ENCODE assay signal across 22 mouse cellular contexts in genomic region chr2:38939047-38939446, GRCm38 (mm10). TPM values are rescaled to one million over a fixed set of nuclear protein-coding genes. Genes with fewer than 3 reads are reported as not detected.
DNase-seq lines count a peak whose midpoint lies in the region; ATAC-seq and TF ChIP-seq lines count a peak whose summit lies in the region.
"Had no signal": no experiment of that assay in that cellular context is flagged by ENCODE, and none has a peak within 500 bp of the region (broad histone marks: within the 10 kb centered on the region; RNA-seq: fewer than 3 reads in every experiment).

No protein-coding gene starts in this region.

- no peak overlapping the region for H3K4me2 ChIP-seq in liver, embryonic 14.5 days (ENCODE audit: low read depth)
- H3K4me2 ChIP-seq: embryonic facial prominence, embryonic 12.5 days; heart, embryonic 12.5 days; intestine, embryonic 15.5 days; limb, embryonic 12.5 days; neural tube, embryonic 13.5 days; stomach, embryonic 15.5 days had no signal

- no peak overlapping the region for H3K9ac ChIP-seq in liver, embryonic 14.5 days (replicated peaks)
- H3K9ac ChIP-seq: embryonic facial prominence, embryonic 12.5 days; heart, embryonic 12.5 days; intestine, embryonic 15.5 days; limb, embryonic 12.5 days; neural tube, embryonic 13.5 days; stomach, embryonic 15.5 days had no signal

- H3K4me3 ChIP-seq in gastrocnemius, adult 2 months: no peak overlapping the region
- H3K4me3 ChIP-seq in liver, embryonic 14.5 days (ENCODE audit: insufficient read depth in 1 of 2, low read depth in 2 of 2, low read length in 2 of 2): no peak overlapping the region
- H3K4me3 ChIP-seq: embryonic facial prominence, embryonic 12.5 days; heart, embryonic 12.5 days; hindbrain, embryonic 10.5 days; intestine, embryonic 15.5 days; limb, embryonic 12.5 days; neural tube, embryonic 13.5 days; stomach, embryonic 15.5 days had no signal

- no peaks in the 10 kb centered on the region for H3K9me3 ChIP-seq in liver, embryonic 14.5 days (ENCODE audit: control insufficient read depth, low read length)
- H3K9me3 ChIP-seq: embryonic facial prominence, embryonic 12.5 days; heart, embryonic 12.5 days; hindbrain, embryonic 10.5 days; intestine, embryonic 15.5 days; limb, embryonic 12.5 days; neural tube, embryonic 13.5 days; stomach, embryonic 15.5 days had no signal

- H3K36me3 ChIP-seq in liver, embryonic 14.5 days (replicated peaks; ENCODE audit: control insufficient read depth, insufficient read depth, low read depth): no peaks in the 10 kb centered on the region
- H3K36me3 ChIP-seq: embryonic facial prominence, embryonic 12.5 days; heart, embryonic 12.5 days; hindbrain, embryonic 10.5 days; intestine, embryonic 15.5 days; limb, embryonic 12.5 days; neural tube, embryonic 13.5 days; stomach, embryonic 15.5 days had no signal

- 44% methylated on average over 2 of the region's 2 CpGs for WGBS in liver, embryonic 14.5 days (ENCODE audit: insufficient replicate concordance)

- ATAC-seq in liver, embryonic 14.5 days (ENCODE audit: insufficient read depth): no peak
- ATAC-seq: intestine, embryonic 15.5 days; midbrain, embryonic 16.5 days had no signal

- no peak for TF ChIP-seq EP300 in liver, embryonic 14.5 days (IDR thresholded peaks at IDR 0.05; ENCODE audit: low read depth)

- H3K27me3 ChIP-seq in liver, embryonic 14.5 days (ENCODE audit: control insufficient read depth, insufficient read depth, low read length): no peaks in the 10 kb centered on the region
- H3K27me3 ChIP-seq: embryonic facial prominence, embryonic 12.5 days; heart, embryonic 12.5 days; intestine, embryonic 15.5 days; limb, embryonic 12.5 days; neural tube, embryonic 13.5 days; stomach, embryonic 15.5 days had no signal

- peaks cover 0 to 4% of the 10 kb centered on the region in 2 experiments; a peak in 1 of 4 replicates for H3K4me1 ChIP-seq in liver, embryonic 14.5 days (replicated peaks; ENCODE audit: control insufficient read depth in 2 of 2, insufficient read depth in 2 of 2, low read length in 1 of 2)
- H3K4me1 ChIP-seq: intestine, embryonic 15.5 days had no signal

- H3K27ac ChIP-seq in gastrocnemius, adult 2 months: no peak overlapping the region
- H3K27ac ChIP-seq in liver, embryonic 14.5 days: no peak overlapping the region
- H3K27ac ChIP-seq: embryonic facial prominence, embryonic 12.5 days; hindbrain, embryonic 10.5 days; intestine, embryonic 15.5 days; limb, embryonic 12.5 days; macrophage; neural tube, embryonic 13.5 days; stomach, embryonic 15.5 days had no signal

- intact Hi-C loops in gastrocnemius, adult 2 months (cut with DNase I): no loop called here
- intact Hi-C loops in gastrocnemius, postnatal 36 days (cut with DNase I): no loop called here

- no peak for DNase-seq in gastrocnemius, adult 2 months
- no peak for DNase-seq in gastrocnemius, postnatal 36 days
- DNase-seq in liver, embryonic 14.5 days (ENCODE audit: low read depth in 3 of 3, low spot score in 3 of 3): no peak
- DNase-seq in liver: no peak
- DNase-seq in ES-CJ7 (ENCODE audit: low read depth, low spot score): peak; percentile 42
- DNase-seq in naive thymus-derived CD4-positive, alpha-beta T cell, adult 2 months (ENCODE audit: low read depth): peak; percentile 20
- DNase-seq in cerebellum, adult 18-20 months: no peak
- no peak for DNase-seq in embryo, embryonic 10 days (ENCODE audit: low spot score)
- DNase-seq: cerebellum, postnatal 36 days; gastrocnemius, postnatal 14 days; kidney, postnatal 36 days; lung, adult 18-20 months; thymus, postnatal 4 days had no signal

- TF ChIP-seq CTCF in gastrocnemius, adult 2 months (IDR thresholded peaks at IDR 0.05): peak; percentile 39; the same call in 1 of the 2 replicates
- peak; percentile 38 for TF ChIP-seq CTCF in liver, embryonic 14.5 days (IDR thresholded peaks at IDR 0.05; ENCODE audit: low read depth)

RNA-seq across cellular contexts. Expression of gene Olfml2a, which starts 7.3 kb away (rescaled TPM):
- 1 to 10 TPM; 4.2 to 6.6 TPM for total RNA-seq in gastrocnemius, adult 2 months (2021)
- 1 to 10 TPM; 5.3 to 6.1 TPM for total RNA-seq in gastrocnemius, postnatal 36 days (2021)
- 0.02 and 0.07 TPM in 2 replicates for polyA plus RNA-seq in liver, embryonic 14.5 days (2012; rRNA removed)
- polyA plus RNA-seq in liver, embryonic 14.5 days (2014; fragmentation: Nextera tagmentation; extraction: Ambion mirVana): 0.06 and 0.10 TPM in 2 replicates
- polyA plus RNA-seq: macrophage had no signal

RNA-seq across cellular contexts. Expression of gene Nr6a1, which starts 11.6 kb away (rescaled TPM):
- total RNA-seq in gastrocnemius, adult 2 months (2021): 1 to 10 TPM; 3.4 to 4.8 TPM
- 1 to 10 TPM; 3.3 to 5.2 TPM for total RNA-seq in gastrocnemius, postnatal 36 days (2021)
- 1.2 and 1.3 TPM in 2 replicates for polyA plus RNA-seq in liver, embryonic 14.5 days (2012; rRNA removed)
- polyA plus RNA-seq in liver, embryonic 14.5 days (2014; fragmentation: Nextera tagmentation; extraction: Ambion mirVana): 0.86 and 0.90 TPM in 2 replicates

RNA-seq across cellular contexts. Expression of gene Wdr38, which starts 58.2 kb away (rescaled TPM):
- under 1 TPM in 1 of 2 experiments, not detected in 1; 0.08 TPM for total RNA-seq in gastrocnemius, adult 2 months (2021)
- under 1 TPM; 0.17 to 0.31 TPM for total RNA-seq in gastrocnemius, postnatal 36 days (2021)
- polyA plus RNA-seq in liver, embryonic 14.5 days (2012; rRNA removed): 0.29 and 0.42 TPM in 2 replicates
- polyA plus RNA-seq in liver, embryonic 14.5 days (2014; fragmentation: Nextera tagmentation; extraction: Ambion mirVana): 0.29 and 0.58 TPM in 2 replicates

Comparison
In these comparisons a context has a peak if more than half of its experiments do, and no peak if none do; other contexts are left out.
1. DNase-seq: peak in ES-CJ7 (single experiment) and naive thymus-derived CD4-positive, alpha-beta T cell, adult 2 months (single experiment); none in gastrocnemius, adult 2 months (single experiment), gastrocnemius, postnatal 36 days (0 of 2), liver, embryonic 14.5 days (0 of 3), liver (single experiment), cerebellum, adult 18-20 months (0 of 2) and embryo, embryonic 10 days (single experiment).